Mouse (Mus musculus) urinary bladder, postnatal 14 days (tissue): Measurements from ENCODE around the gene Ankrd55.

ENCODE experiments used
- DNase-seq: peaks from one replicate; pipeline ENCODE4 v3.0.0; 2021; ENCODE audit warnings: low spot score

Ankrd55 gene

GRCm38 (mm10) chr13:112382457-112382856, 94.2 kb downstream of the Ankrd55 start:
- no peak for DNase-seq

GRCm38 (mm10) chr13:112382956-112383355, 94.7 kb downstream of the Ankrd55 start:
- peak; percentile 39 for DNase-seq

DNA sequence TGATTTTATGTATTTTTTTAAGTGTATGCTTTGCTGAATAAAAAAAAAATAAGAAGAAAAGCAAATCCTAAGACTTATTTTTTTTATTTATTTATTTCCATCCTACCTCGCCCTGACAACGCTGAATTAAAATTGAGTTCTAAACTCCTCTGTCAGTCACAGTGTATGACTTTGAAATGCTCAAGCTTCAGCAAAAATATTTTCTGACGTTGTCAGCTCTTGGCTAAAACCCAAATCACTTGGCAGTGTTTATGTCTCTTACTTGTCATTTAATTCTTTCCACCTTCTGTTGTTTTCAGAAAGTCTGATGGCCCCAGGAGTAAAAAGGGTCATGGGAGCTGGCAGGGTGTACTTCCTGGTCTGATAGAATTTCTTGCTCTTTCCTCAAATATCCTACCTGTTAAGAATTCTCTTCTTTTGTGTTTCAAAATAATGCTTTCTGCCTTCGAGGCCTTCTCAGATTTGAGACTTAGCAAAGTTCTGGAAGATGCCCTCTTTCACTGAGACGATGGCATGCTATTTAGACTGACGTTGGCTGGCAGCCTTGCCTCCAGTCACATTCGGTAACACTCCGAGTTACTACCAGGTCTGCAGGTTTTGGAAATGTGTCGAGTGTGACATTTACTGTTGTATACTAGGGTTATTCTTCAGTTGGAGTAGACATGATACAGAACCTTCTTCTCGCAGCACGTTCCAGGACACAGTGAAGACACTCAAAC, 95.8 kb downstream of the Ankrd55 start:
- DNase-seq = no peak

DNA sequence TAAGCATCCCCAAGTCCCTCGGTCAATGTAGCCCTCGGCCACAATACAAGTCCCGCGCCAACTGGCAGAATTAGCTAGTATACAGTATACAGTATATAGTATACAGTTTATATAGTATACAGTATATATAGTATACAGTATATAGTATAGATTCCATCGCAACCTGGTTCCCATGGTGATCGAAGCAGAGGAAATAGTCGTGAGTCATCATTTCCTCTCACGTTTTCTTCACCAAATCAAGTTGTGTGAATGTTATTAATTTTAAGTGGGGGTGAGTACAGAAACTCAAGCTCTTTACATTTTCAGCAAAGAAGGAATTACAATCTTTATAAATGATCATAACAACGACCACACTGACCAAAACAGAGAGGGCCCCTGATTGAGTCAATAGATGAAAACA, 96.8 kb downstream of the Ankrd55 start:
- DNase-seq = no peak

- DNase-seq = no peak
Observed at GRCm38 (mm10) chr13:112386494-112387075, 98.3 kb downstream of the Ankrd55 start.

DNA sequence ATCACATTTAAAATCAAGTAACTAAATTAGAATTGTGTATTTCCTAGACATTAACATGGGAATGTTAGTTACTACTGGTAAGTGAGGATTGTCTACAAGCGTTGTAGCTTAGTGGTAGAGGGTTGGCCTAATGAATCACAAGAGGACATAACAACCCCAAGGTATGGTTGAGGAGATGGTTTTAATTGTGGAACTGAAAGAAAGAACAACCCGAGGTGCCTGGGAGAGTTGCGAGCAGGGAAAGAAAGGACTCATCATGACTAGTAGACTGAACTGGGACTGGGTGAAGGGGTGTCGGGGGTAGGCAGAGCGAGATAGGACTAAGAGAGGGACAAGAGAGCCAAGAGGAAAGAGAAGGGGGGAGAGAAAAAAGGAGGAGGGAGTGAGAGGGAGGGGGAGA, 99.0 kb downstream of the Ankrd55 start:
- DNase-seq = no peak

- no peak for DNase-seq
Observed at GRCm38 (mm10) chr13:112388176-112388575, 99.9 kb downstream of the Ankrd55 start.

- no peak for DNase-seq
Observed at GRCm38 (mm10) chr13:112390206-112390605, 102.0 kb downstream of the Ankrd55 start.

- DNase-seq = no peak
Observed at GRCm38 (mm10) chr13:112391354-112391753, 103.1 kb downstream of the Ankrd55 start.

DNA sequence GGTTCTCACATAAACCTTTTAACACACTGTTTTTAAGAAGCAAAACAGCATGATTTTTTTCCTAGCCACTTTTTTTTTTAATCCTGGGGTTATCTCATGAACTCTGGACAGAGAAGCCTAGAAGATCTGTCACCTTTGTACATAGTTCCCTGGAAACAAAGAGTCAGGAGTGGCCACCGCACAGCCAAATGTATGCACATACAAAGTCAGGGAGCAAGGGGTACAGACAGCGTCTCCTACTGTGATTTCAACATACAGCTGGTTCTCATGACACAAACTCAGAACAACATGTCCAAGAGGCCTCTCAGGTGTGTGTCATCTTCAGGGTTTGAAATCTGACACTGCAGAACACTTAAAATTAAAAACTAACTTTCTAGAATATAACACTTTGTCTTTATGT, 105.1 kb downstream of the Ankrd55 start:
- DNase-seq = no peak

DNA sequence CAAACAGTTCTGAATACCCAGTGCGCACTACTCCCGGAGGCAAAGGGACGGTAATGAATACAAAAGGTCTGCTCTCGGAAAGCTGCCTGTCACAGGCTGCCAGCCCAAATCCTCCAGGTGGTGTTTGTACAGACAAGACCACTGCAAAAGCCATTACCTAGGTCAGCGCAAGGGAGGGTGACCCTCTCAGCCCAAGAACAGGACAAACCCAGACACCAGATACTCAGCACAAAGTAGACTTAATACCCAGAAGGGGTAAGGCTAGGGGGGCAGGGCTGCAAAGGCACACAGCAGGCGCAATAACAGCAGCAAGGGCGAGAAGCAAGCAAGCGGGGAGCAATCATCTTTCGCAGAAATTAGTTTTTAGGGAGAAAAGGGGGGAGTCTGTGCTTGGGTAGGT, 106.0 kb downstream of the Ankrd55 start:
- DNase-seq = no peak

GRCm38 (mm10) chr13:112404723-112405122, 116.5 kb downstream of the Ankrd55 start:
- DNase-seq = no peak

- DNase-seq = no peak
Observed at GRCm38 (mm10) chr13:112405184-112405583, 116.9 kb downstream of the Ankrd55 start.

DNA sequence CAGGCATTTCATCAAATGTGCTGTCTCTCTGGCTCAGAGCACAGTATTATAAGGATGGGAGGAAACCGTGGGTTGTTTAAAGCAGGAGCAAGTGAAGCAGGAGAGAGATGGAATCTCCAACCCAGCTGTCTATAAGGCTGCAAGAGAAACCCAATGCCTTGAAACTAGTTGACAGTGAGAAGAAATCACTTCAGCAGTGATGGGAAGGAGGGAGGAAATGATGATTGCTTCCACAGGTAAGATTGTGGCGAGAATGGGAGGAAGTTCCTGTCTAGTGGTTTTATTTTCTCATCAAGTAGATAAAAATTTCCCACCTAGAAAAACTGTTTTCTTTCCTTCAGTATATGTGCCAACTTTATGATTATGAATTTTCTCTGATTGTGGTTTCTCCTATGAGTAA, 118.4 kb downstream of the Ankrd55 start:
- no peak for DNase-seq

DNA sequence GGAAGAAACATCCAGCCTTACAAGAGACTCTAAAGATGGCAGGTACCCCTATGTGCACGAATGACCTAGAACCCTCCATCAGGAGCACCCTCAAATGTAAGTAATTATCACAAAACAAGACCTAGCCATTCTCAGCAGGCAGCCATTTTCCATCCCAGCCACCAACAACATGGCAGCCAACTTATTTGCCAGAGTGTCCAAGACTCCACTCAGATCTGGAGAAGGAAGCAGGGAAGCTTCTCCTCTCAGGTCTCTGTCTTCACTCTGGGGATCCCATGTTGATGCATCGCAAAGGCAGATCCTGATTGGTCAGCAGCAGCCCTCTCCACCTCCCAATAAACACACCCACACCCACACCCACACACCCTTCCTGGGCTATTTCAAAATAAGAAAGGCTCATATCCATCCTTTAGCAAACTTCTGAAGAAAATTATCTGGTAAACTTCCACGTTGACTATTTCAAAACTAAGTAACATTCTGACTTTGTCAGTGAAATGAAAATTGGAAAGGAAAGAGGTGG, 119.0 kb downstream of the Ankrd55 start:
- DNase-seq = no peak

DNA sequence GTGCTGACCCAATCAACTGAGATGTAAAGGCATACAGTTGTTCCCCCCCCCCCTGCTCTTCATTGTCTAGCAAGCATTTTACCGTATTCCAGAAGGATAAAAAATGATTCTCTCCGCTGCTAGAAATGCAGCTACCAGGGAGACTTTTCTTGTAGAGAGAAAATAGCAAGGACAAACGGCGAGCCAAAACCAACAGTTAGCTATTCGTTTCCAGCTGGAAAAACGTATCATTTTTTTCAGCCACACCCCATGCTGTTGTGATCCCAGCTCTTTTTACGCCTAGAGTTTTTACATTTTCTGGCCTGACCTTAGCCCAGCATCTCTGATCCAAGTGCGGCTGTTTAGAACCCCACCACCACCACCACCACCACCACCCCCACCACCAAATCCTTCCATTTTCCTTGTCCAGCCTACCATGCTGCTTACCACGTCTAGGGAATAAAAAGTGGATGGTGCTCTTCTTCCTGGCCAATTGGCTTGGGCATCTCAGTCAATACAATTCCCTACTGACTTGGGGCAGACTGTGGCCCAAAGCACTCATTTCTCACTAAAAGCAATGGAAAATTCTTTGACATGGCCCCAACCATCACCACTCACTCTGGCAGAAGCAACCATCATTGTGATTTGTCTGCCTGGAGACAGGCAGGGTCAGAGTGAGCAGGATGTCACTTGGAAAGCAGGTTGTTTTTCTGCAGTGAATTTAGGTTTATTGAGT, 119.7 kb downstream of the Ankrd55 start:
- no peak for DNase-seq

- DNase-seq = no peak
Observed at GRCm38 (mm10) chr13:112408701-112409100, 120.5 kb downstream of the Ankrd55 start.

DNA sequence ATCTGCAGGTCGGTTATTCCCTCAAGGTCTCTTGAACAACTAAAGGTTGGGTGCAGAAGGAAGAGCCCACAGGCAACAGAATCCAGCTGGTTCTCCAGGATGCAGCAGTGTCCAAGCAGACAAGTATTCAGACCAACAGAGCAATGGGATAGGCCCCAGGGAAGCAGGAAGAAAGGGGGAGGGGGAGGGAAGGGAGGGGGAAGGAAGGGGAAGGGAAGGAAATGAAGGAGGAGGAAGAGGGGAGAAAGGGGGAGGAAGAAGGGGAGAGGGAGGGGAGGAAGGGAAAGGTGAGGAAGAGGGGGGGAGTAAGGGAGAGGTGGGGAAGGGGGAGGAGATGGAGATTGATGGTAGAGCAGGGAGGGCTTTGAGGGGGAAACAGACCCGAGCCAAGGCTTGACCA, 121.1 kb downstream of the Ankrd55 start:
- DNase-seq = no peak

DNA sequence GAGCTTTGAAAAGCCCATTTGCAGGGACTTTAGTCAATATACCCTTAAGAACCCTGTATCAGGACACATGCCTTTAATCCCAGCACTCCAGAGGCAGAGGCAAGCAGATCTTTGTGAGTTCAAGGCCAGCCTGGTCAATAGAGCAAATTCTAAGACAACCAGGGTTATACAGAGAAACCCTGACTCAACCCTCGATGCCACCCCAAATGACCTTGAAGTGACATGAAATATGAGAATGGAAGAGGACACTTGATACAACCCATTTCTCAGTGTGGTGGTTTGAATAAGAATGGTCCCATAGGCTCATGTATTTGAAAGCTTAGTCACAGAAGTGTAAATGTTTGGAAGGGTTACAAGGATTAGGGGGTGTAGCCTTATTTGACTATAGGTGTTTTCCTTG, 121.6 kb downstream of the Ankrd55 start:
- DNase-seq = no peak

- no peak for DNase-seq
Observed at GRCm38 (mm10) chr13:112410461-112410860, 122.2 kb downstream of the Ankrd55 start.

DNA sequence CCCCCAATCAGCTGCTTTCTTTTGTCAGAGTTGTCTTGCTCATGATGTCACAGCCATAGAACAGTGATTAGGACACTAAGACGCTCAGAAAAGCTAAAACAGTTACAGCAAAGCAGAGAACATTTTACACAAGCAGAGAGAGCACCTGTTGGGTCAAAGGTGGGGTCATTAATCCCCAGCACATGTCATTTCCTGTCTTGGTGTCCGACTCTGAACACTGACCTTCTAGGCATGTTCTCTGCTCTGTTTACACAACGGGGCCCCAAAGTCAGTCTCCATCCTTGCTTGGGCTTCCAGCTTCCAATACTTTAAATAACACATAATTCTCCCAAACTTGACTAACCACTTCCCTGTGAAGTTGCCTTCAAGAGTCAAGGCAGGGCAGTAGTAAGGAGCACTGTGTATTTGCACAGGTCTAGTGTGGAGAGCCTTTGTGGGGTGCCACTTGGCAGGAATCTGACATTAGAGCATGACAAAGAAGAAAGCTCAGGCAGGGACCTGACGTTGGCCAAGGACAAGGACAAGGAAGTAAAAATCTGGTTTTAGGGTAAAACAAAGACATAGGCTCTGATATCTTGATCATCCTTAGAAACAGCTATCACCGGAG, 123.1 kb downstream of the Ankrd55 start:
- DNase-seq = no peak

GRCm38 (mm10) chr13:112412251-112412650, 124.0 kb downstream of the Ankrd55 start:
- no peak for DNase-seq

DNA sequence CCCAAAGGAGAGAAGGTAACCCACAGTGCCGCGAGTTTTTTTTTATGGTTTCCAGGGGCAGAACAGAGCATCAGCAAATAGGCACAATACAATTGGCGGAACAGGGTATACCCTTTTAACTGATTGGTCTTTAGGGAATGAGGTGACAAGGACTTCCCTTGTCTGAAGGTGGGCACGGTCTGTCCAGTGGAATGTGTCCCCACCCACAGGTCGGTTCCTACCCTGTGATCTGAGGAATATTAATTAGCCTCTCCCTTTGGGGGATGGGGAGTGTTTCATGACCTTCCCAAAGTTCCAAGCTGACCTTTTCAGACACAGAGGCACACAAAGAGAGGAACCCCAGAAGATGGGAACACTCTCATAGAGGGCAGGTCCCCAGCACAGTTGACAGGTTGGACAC, 124.6 kb downstream of the Ankrd55 start:
- DNase-seq = no peak
